Mouse (Mus musculus): Measurements from ENCODE around the gene Sephs1. TPM values are rescaled to one million over a fixed set of nuclear protein-coding genes. Genes with fewer than 3 reads are reported as not detected.

Gene Sephs1
- total RNA-seq, 2 experiments from 2014 or later = 17.9 to 19.6 TPM

GRCm38 (mm10) chr2:4954216-4954760, 72.9 kb downstream of the Sephs1 start:
- TF ChIP-seq CTCF (IDR thresholded peaks at IDR 0.05) = no peak

GRCm38 (mm10) chr2:4958039-4958438, 76.7 kb downstream of the Sephs1 start:
- Histone ChIP-seq H3K4me3 (no peak overlapping the region), H3K27ac (no peak overlapping the region)
- TF ChIP-seq CTCF (IDR thresholded peaks at IDR 0.05) = no peak
- intact Hi-C loops (cut with DNase I) = no loop called here
- no peak for DNase-seq

More at GRCm38 (mm10) chr2:4954216-4954760, 72.9 kb downstream of the Sephs1 start:
- Histone ChIP-seq H3K27ac (no peak overlapping the region), H3K4me3 (no peak overlapping the region)
- DNase-seq = no peak
- intact Hi-C loops (cut with DNase I) = no loop called here

Other genes starting within 250 kb of the Sephs1 start
- gene Prpf18, start 229.5 kb upstream of the Sephs1 start, total RNA-seq (2021) = 10 to 100 TPM; 42.4 to 42.5 TPM
- gene Bend7, start 163.7 kb upstream of the Sephs1 start, total RNA-seq (2021) = 1 to 10 TPM; 2.2 to 2.6 TPM
- gene Phyh, start 37.5 kb downstream of the Sephs1 start, total RNA-seq (2021) = 100 to 1,000 TPM; 179 to 280 TPM
- not detected for gene Ucma, start 94.6 kb downstream of the Sephs1 start, total RNA-seq (2021)
- under 1 TPM in 1 of 2 experiments, not detected in 1; 0.08 TPM for gene Mcm10, start 131.2 kb downstream of the Sephs1 start, total RNA-seq (2021)
- gene Optn, start 182.5 kb downstream of the Sephs1 start, total RNA-seq (2021) = 10 to 100 TPM; 80.2 to 99.2 TPM

Data from gastrocnemius, adult 2 months (tissue).